Mouse (Mus musculus): Measurements from ENCODE around the gene Trpv4.

DNA sequence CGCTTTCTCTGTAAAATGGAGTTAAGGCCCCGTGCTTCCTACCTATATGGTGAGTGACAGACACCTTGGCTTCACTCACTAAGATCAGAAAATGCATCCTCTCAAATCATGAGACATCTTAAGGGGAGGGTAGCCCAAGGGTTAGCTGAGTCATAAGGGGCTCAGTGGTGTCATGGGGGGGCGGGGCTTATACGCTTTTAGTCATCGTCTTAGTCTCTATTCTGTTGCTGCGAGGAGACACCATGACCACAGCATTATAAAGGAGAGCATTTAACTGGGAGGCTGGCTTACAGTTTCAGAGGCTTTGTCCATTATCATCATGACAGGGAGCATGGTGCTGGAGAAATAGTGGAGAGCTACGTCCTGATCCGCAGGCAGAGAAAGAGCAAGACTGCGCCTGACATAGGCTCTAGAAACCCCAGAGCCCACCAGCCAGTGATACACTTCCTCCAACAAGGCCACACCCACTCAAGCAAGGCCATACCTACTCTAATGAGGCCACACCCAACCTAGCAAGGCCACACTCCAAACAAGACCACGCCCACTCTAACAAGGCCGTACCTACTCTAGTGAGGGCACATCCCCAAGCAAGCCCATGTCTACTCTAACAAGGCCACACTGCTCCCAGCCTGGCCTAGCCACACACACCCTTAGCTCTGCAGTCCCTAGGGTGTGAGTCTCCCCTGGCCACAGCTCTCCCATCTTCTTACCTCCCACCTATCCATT is 41.7 kb downstream of the Trpv4 start:
- TF ChIP-seq CTCF (IDR thresholded peaks at IDR 0.05; ENCODE audit: control insufficient read depth, insufficient read depth, low read length), result no peak
- no peak for TF ChIP-seq POLR2A (IDR thresholded peaks at IDR 0.05; ENCODE audit: borderline replicate concordance, control insufficient read depth, low read depth, low read length)
